Mouse (Mus musculus) lung, postnatal 0 days (tissue): ENCODE measurements around the gene Atxn7l1. TPM values are rescaled to one million over a fixed set of nuclear protein-coding genes. Genes with fewer than 3 reads are reported as not detected.

Source experiments
- ATAC-seq: fragments of 200-750 bp; cut with Nextera tagmentation; 2 replicates; pipeline ENCODE4 v1.8.0; 2017; ENCODE audit warnings: moderate library complexity
- DNase-seq: peaks from one replicate; pipeline ENCODE4 v3.0.0-alpha.2; 2016; ENCODE audit warnings: low spot score
- H3K27ac ChIP-seq: fragments of 300-500 bp; sonication (generic); 2 replicates; pipeline ENCODE4 v1.5.1; 2014; ENCODE audit warnings: antibody characterized with exemption, mild to moderate bottlenecking, low read length, mixed read lengths
- H3K27me3 ChIP-seq: fragments of 300-500 bp; sonication (generic); replicated peaks from 2 replicates; pipeline ENCODE4 v1.6.1; 2014; ENCODE audit warnings: low read length, mixed read lengths; ENCODE audit not compliant: insufficient read depth
- H3K36me3 ChIP-seq: fragments of 300-500 bp; sonication (generic); 2 replicates; pipeline ENCODE4 v1.6.1; 2014; ENCODE audit warnings: low read length, mixed read lengths; ENCODE audit not compliant: insufficient read depth
- H3K4me1 ChIP-seq: fragments of 300-500 bp; sonication (generic); 2 replicates; pipeline ENCODE4 v1.6.1; 2014; ENCODE audit warnings: antibody characterized with exemption, low read depth, low read length, mixed read lengths; ENCODE audit not compliant: insufficient read depth
- H3K4me2 ChIP-seq: fragments of 300-500 bp; sonication (generic); replicated peaks from 2 replicates; pipeline ENCODE4 v1.6.1; 2014; ENCODE audit warnings: low read depth, mild to moderate bottlenecking, low read length, moderate library complexity, mixed read lengths
- H3K4me3 ChIP-seq: fragments of 300-500 bp; sonication (generic); 2 replicates; pipeline ENCODE4 v1.5.1; 2014; ENCODE audit warnings: low read depth, low read length
- H3K9ac ChIP-seq: fragments of 300-500 bp; sonication (generic); replicated peaks from 2 replicates; pipeline ENCODE4 v1.6.1; 2014; ENCODE audit warnings: low read depth, mild to moderate bottlenecking
- H3K9me3 ChIP-seq: fragments of 300-500 bp; sonication (generic); 2 replicates; pipeline ENCODE4 v1.6.1; 2016; ENCODE audit warnings: low read length, mixed read lengths
- CTCF ChIP-seq: IDR thresholded peaks from 2 replicates; pipeline ENCODE4 v1.5.1; 2016; ENCODE audit warnings: antibody characterized with exemption, mild to moderate bottlenecking
- EP300 ChIP-seq: IDR thresholded peaks from 2 replicates; pipeline ENCODE4 v1.6.1; 2016; ENCODE audit warnings: antibody characterized with exemption, mild to moderate bottlenecking, control low read depth
- WGBS: fragments of 180-500 bp; shearing (Covaris S2); extraction: QIAGEN DNeasy Blood & Tissue Kit; methylation state at CpG from one replicate; pipeline ENCODE4 v1.1.7; 2014; 5-methylcytosine and 5-hydroxymethylcytosine counted together
- polyA plus RNA-seq: library from polyadenylated mRNA; unstranded; fragments of >200 nt; fragmentation: Nextera tagmentation; extraction: Ambion mirVana; gene quantifications from 2 replicates; pipeline ENCODE4 v1.2.1, GENCODE M21; 2015

Atxn7l1 gene
- polyA plus RNA-seq, 1 experiment from 2014 or later: 10.2 TPM

- H3K4me2 ChIP-seq: no peak overlapping the region
- no peaks in the 10 kb centered on the region for H3K36me3 ChIP-seq
- DNase-seq (no peak), ATAC-seq (no peak)
- no peaks in the 10 kb centered on the region for H3K4me1 ChIP-seq
- no peak overlapping the region for H3K27ac ChIP-seq
- H3K27me3 ChIP-seq: no peaks in the 10 kb centered on the region
- TF ChIP-seq EP300 (no peak), CTCF (no peak)
- H3K9ac ChIP-seq: no peak overlapping the region
- WGBS: 89% methylated on average over 11 of the region's 11 CpGs
- H3K9me3 ChIP-seq: no peaks in the 10 kb centered on the region
- H3K4me3 ChIP-seq: no peak overlapping the region
Measured at GRCm38 (mm10) chr12:33265877-33266276, 118.4 kb downstream of the Atxn7l1 start.

GRCm38 (mm10) chr12:33267965-33268364, 120.5 kb downstream of the Atxn7l1 start:
- no peak overlapping the region for H3K9ac ChIP-seq
- H3K4me3 ChIP-seq: no peak overlapping the region
- no peaks in the 10 kb centered on the region for H3K36me3 ChIP-seq
- no peaks in the 10 kb centered on the region for H3K4me1 ChIP-seq
- WGBS: 58% methylated on average over 4 of the region's 4 CpGs
- DNase-seq: no peak
- no peak for TF ChIP-seq EP300
- no peak for TF ChIP-seq CTCF
- H3K27ac ChIP-seq: no peak overlapping the region
- no peaks in the 10 kb centered on the region for H3K27me3 ChIP-seq
- no peaks in the 10 kb centered on the region for H3K9me3 ChIP-seq
- ATAC-seq: no peak
- no peak overlapping the region for H3K4me2 ChIP-seq

GRCm38 (mm10) chr12:33269743-33270142, 122.2 kb downstream of the Atxn7l1 start:
- no peak overlapping the region for H3K4me3 ChIP-seq
- DNase-seq: peak; percentile 52
- TF ChIP-seq CTCF: peak; percentile 70
- no peak for TF ChIP-seq EP300

GRCm38 (mm10) chr12:33271865-33272264, 124.4 kb downstream of the Atxn7l1 start:
- TF ChIP-seq CTCF: no peak
- no peak for TF ChIP-seq EP300
- Histone ChIP-seq H3K9me3 (no peaks in the 10 kb centered on the region), H3K9ac (no peak overlapping the region), H3K27ac (no peak overlapping the region), H3K4me3 (no peak overlapping the region), H3K4me2 (no peak overlapping the region), H3K4me1 (no peaks in the 10 kb centered on the region), H3K27me3 (no peaks in the 10 kb centered on the region), H3K36me3 (no peaks in the 10 kb centered on the region)
- ATAC-seq (no peak), DNase-seq (no peak)
- WGBS: 79% methylated on average over 12 of the region's 12 CpGs

More at GRCm38 (mm10) chr12:33269743-33270142, 122.2 kb downstream of the Atxn7l1 start:
- no peak overlapping the region for H3K4me2 ChIP-seq
- no peak overlapping the region for H3K9ac ChIP-seq
- H3K27ac ChIP-seq: no peak overlapping the region
- H3K4me1 ChIP-seq: no peaks in the 10 kb centered on the region
- WGBS: 78% methylated on average over 5 of the region's 5 CpGs
- H3K27me3 ChIP-seq: no peaks in the 10 kb centered on the region
- no peaks in the 10 kb centered on the region for H3K9me3 ChIP-seq
- H3K36me3 ChIP-seq: no peaks in the 10 kb centered on the region
- no peak for ATAC-seq

GRCm38 (mm10) chr12:33272441-33272840, 124.9 kb downstream of the Atxn7l1 start:
- Histone ChIP-seq H3K27ac (no peak overlapping the region), H3K9ac (no peak overlapping the region), H3K4me3 (no peak overlapping the region), H3K27me3 (no peaks in the 10 kb centered on the region), H3K4me2 (no peak overlapping the region), H3K36me3 (no peaks in the 10 kb centered on the region), H3K4me1 (no peaks in the 10 kb centered on the region), H3K9me3 (no peaks in the 10 kb centered on the region)
- 84% methylated on average over 9 of the region's 9 CpGs for WGBS
- TF ChIP-seq EP300: no peak
- no peak for TF ChIP-seq CTCF
- ATAC-seq (no peak), DNase-seq (no peak)

- TF ChIP-seq CTCF (no peak), EP300 (no peak)
- whole genome bisulfite sequencing: 80% methylated on average over 4 of the region's 4 CpGs
- ATAC-seq (no peak), DNase-seq (no peak)
- Histone ChIP-seq H3K4me1 (no peaks in the 10 kb centered on the region), H3K4me2 (no peak overlapping the region), H3K36me3 (no peaks in the 10 kb centered on the region), H3K4me3 (no peak overlapping the region), H3K27ac (no peak overlapping the region), H3K9ac (no peak overlapping the region), H3K27me3 (no peaks in the 10 kb centered on the region), H3K9me3 (no peaks in the 10 kb centered on the region)
Measured at GRCm38 (mm10) chr12:33273147-33273546, 125.7 kb downstream of the Atxn7l1 start.

- Histone ChIP-seq H3K4me3 (no peak overlapping the region), H3K9me3 (no peaks in the 10 kb centered on the region), H3K36me3 (no peaks in the 10 kb centered on the region), H3K27ac (no peak overlapping the region), H3K4me2 (no peak overlapping the region), H3K27me3 (no peaks in the 10 kb centered on the region), H3K4me1 (no peaks in the 10 kb centered on the region), H3K9ac (no peak overlapping the region)
- no peak for ATAC-seq
- TF ChIP-seq CTCF (no peak), EP300 (no peak)
- WGBS: 86% methylated on average over 9 of the region's 9 CpGs
- no peak for DNase-seq
Measured at GRCm38 (mm10) chr12:33273668-33274067, 126.2 kb downstream of the Atxn7l1 start.
